Mouse (Mus musculus): ENCODE measurements at regions not wholly inside any gene's neighbourhood (a gene's known extent, or its start where the extent isn't known, plus 50 kb on each side); places are given as distances from the start of the nearest gene placed in this dataset.

GRCm38 (mm10) chr15:63532337-63533055 lies 312.5 kb downstream of the Gsdmc2 start:
- DNase-seq, result no peak

GRCm38 (mm10) chr15:63527318-63527717 lies 317.7 kb downstream of the Gsdmc2 start:
- DNase-seq, result no peak

DNA sequence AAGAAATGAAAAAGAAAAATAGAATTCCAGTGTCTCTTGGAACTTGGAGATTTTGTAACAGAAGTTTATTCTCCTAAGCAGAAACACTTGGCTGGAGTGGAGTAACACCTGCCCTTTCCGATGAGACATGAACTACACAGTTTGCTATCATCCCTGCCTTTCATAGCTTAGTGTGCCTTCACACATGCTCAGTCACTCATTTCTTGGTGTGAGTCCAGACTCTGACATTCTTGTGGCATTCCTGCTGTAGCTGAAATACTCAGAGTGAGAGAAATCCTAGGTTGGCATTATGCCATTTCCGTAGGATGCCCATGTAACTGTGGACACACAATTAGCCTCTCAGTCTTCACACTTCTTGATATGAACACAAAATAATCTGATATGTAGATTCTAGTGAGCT lies 318.2 kb downstream of the Gsdmc2 start:
- DNase-seq, result no peak

GRCm38 (mm10) chr15:63517301-63517700 lies 327.7 kb downstream of the Gsdmc2 start:
- peak; percentile 6 for DNase-seq

DNA sequence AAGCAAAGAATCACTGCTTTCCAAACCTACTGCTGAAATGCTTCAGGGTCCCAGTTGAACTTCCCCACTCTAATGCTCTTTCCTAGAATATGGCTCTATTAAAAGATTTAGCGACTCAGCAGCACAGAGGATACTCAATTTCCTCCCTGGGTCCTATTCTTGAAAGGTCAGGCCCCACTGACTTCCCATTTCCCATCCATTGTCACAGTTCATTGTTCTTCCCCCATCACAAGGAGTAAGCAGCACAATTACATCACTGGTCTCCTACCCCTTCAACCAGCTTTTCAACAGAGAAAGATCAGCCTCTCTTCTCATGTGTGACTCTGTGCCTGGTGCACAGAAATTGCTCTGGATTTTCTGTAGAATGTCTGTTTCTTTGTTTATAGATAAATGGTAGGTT lies 344.5 kb downstream of the Gsdmc2 start:
- no peak for DNase-seq

DNA sequence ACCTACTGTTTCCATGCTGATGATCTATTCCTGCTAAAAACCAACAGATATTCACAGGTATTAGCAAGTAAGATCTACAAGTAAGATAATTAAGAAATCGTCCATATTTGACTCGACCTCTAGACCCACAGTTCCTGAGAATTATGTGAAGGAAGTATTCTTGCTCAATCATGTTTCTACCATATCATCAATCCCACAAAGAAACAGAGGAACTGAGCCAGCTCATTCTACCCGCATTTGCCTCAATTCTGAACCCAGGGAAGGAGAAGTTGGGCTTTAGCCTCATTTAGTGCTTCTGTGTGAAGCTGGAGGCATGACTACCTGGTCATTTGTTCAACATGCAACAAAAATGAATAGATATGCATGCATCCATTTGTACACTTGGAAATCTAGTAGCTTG lies 346.5 kb downstream of the Gsdmc2 start:
- DNase-seq, result no peak

- DNase-seq, result no peak
These were observed 347.8 kb downstream of the Gsdmc2 start for GRCm38 (mm10) chr15:63497207-63497606.

DNA sequence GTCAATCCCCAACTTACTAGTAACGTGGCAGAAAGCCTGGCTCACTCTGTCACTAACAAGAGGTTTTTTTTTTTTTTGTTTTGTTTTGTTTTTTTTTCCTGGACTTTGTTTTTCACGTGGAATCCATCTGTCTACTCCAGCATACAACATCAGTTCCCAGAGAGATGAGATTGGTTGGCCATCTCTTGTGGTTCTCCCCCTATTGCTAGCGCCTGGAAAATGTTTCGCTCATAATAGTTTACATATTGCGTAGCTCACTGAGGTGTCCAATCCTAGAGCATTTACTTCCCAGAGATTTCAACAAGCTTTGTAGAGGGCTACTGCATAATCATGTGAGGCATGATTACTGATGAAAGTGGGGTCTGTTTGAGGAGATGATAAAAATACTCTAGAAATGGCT lies 360.1 kb downstream of the Gsdmc2 start:
- no peak for DNase-seq

DNA sequence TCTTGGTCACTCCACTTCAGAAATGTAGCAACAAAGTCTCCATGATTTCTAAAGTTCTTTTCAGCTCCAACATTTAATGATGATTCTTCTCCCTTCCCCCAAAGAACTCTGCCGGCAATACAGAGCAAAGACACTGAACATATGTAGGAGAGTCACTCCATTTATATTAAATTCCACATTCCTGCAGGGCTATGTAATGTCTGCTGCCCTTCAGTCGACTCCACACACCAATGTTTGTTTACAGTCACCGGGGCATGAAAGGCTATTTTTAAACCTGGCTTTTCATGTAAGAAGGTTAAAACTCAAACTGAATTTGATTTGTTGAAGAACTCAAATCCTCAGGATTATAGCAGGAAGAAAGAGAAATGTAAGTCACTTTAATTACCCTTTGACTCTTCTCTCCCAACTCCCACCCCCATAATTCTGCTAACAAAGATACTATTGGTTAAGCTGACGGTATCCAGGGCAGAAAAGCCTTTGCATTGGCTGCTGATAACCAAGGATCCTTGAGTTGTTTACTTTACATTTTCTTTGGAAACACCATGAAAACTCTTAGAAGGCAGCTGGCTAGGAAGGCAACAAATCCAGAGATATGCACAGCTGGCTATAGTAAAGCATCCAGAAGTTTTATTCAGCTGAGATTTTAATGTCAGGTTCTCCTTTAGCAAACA lies 360.6 kb downstream of the Gsdmc2 start:
- no peak for DNase-seq

- DNase-seq, result no peak
These were observed 365.6 kb downstream of the Gsdmc2 start for GRCm38 (mm10) chr15:63479270-63479805.

- no peak for DNase-seq
These were observed 378.1 kb downstream of the Gsdmc2 start for GRCm38 (mm10) chr15:63466916-63467315.

DNA sequence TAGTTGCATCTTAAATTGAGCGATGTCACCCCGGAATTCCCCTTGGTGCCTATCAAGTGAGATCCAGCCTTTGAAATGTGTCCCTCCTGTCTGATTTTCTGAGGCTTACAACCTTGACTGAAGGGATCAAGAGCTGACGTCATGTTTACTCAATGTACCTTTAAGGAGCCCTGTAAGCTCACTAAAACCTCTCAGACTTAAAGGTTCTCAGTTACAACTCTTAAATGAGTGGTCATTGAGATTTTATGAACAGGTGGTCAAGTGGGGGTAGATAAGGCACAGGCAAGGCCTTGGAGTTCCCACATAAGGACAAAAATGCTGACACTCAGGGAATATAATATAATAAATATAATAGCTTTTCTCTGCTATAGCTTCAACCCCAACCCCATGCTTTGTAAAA lies 392.4 kb downstream of the Gsdmc2 start:
- DNase-seq, result no peak

- DNase-seq, result no peak
These were observed 398.7 kb downstream of the Gsdmc2 start for GRCm38 (mm10) chr15:63446288-63446687.

DNA sequence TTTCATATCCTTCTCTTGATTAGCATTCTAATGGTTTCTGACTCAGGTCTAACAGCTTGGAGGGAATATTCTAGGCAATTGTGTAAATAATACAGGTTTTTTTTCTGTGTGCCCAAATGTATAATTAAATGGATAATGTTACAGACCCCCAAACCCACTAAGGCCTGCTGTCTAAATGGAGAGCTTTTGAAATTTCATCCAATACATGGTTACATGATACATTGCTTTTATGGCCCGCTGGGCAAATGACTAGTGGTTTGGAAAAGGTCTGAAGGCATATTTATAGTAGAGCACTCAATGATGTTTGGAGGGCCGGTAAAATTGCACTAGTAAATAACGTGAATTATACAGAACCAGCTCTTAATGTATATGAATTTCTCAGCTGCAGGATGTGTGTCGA lies 400.0 kb downstream of the Gsdmc2 start:
- DNase-seq, result no peak

GRCm38 (mm10) chr15:63442146-63442780 lies 402.7 kb downstream of the Gsdmc2 start:
- DNase-seq, result no peak

- no peak for DNase-seq
These were observed 432.3 kb downstream of the Gsdmc2 start for GRCm38 (mm10) chr15:63412649-63413048.

- DNase-seq, result peak; percentile 1
These were observed 433.2 kb downstream of the Gsdmc2 start for GRCm38 (mm10) chr15:63411771-63412118.

- DNase-seq, result peak; percentile 2
These were observed 433.8 kb downstream of the Gsdmc2 start for GRCm38 (mm10) chr15:63410994-63411770.

DNA sequence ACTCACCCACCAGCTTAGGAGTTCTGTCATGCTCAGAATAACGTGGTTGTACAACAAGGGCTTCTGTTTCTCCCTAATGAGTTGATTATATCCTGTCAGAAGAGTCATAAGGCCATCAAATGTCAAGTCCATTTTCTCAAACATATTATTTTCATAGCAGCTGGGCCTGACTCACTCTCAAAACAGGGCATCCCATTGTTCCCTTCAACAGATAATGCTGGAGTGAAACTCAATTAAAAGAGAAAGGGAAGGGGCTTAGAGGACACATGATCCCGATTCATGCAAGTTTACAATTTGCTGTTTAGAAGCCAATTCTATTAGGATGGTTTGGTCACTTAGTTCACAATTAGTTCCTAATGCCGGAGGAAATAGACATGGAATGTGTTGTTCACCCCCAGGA lies 444.5 kb downstream of the Gsdmc2 start:
- DNase-seq, result no peak

DNA sequence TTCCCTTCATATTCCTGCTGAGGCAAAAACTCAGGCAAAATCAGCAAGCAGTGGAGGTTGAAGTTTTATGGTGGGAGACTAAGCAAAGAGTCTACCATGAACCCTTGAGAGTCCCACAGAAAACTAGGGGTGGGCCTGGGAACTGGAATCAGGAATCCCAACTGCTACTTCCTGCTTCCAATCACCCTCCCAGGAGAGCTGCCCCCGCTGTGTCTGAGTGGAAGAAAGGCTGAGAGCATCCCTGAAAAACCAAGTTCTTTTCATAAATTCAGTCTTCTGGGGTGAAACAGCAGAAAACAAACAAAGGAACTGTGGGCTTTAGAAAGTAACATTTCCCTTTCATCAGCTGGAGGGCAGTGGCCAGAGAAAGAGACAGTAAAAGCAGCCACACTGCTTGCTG lies 445.0 kb downstream of the Gsdmc2 start:
- DNase-seq, result no peak

DNA sequence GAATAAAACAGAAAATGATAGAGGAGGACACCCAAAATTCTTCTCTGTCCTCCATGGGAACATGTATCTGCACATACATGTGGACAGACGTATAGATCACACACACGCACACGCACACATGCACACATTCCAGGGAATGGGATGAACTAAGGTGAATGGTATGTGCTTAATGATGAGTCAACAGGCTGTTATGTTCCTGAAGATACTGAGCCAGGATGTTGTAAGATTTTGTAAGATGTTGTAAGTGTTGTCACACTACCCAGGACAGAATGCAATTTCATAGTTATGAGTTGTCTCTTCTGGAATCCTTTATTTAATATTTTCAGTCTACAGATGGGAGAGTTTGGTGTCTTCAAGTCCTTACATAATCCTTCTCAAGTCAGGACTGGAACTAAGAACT lies 447.5 kb downstream of the Gsdmc2 start:
- DNase-seq, result no peak

DNA sequence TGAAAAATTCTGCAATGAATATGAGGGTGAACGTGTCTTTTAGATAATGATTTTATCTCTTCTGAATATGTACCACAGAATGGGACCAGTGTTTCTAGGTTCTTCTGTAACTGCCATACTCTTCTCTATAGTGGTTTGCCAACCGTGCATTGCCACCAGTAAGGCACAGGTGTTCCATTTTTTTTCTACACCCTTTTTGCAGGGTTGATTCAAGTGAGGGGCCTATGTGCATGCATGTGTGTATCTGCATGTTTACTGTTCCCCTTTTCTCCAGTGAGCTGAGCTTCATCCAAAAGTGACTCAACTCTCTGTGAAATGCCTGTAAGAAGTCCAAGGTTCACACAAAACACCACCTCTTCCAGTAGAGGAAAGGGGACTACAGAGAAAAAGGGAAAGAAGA lies 467.7 kb downstream of the Gsdmc2 start:
- no peak for DNase-seq

Measured in adrenal gland, adult 2 months (tissue).